Mouse (Mus musculus) thymus, postnatal 4 days (tissue): ENCODE measurements around the gene Cyld.
"Not testable (repeated sequence)": the region's sequence is repeated elsewhere in the genome, so short reads cannot be mapped to it uniquely, and the experiment has no call there.

Source experiments
- DNase-seq: peaks from one replicate; pipeline ENCODE4 v3.0.0; 2021

Gene Cyld

DNA sequence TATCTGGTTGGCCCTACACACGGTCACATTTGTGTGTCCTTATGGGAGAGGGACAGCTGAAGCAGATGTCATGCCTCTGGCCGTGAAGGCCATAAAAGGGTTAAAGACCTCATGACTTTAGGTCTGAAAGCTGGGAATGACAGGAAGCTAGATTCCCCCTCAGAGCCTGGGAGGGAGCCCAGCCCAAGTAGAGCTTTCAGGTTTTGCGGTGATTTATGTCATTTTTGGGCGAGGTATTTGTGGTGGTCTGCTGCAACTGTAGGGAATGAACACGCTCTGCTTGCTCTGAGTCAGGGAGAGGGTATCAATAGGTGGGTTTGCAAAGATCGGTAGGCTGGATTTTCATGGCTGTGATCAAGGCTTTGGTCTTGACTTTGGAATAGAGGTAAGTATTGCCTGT is 6.9 kb upstream of the Cyld start:
- no peak for DNase-seq

DNA sequence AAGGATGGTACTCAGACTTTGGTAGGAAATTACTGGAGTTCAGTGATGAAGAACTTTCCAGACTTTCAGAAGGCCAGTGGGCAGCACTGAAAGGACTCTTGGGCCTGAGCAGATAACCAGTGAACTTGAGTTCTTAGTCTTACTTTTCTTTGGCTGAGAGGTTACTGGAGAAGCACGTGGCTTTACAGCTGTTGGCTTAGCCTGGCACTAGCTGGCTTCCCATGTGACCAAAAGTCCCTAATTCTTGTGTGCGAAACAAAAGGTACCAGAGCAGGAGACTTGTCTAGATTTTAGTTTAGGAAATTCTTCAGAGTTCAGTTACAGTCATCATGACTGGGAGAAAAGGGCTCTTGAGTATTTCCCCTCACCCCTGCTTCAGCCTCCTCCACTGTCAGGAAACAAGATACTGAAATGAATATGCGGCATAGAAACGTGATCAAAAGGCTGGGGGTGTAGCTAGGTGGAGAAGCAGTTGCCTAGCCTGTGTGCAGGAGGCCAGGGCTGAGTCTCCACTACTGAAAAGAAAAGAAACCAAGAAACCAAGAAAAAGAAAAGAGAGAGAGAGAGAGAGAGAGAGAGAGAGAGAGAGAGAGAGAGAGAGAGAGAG is 5.4 kb upstream of the Cyld start:
- DNase-seq, result peak; percentile 50

DNA sequence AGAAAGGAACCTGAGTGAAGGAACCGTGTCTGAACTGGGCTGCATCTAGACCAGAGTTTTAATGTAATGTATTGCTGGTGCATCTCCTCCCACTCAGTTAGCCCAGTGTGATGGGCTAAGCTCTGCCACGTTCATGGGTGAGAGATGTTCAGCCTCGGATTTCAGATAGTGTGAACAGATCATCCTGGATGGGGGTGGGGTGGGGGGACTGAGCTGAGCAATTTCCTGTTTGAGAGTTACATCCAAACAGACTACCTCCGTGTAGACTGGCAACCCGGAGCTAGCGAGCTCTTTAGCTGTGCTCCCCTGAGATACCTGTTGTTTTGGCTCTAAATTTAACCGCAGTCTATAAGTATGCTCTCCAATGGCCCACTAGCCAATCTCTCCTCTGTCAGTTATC is 4.9 kb upstream of the Cyld start:
- peak; percentile 61 for DNase-seq

DNA sequence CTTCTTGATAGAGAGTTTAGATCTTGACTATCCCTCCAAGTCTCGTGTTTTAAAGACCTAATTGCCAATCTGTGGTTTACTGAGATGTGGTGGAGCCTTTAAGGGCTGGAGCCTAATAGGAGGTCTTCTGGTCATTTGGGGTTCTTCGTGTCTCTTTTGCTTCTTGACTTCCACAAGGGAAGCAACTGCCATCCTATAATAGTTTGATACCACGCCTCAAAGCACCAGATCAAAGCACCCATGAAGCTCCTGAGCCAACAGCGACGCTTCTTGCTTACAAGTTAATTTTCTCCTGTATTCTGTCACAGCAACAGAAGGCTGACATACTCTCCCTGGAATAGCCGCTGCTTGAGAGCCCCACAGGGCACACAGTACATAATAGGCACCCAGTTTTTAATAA is 4.0 kb upstream of the Cyld start:
- no peak for DNase-seq

DNA sequence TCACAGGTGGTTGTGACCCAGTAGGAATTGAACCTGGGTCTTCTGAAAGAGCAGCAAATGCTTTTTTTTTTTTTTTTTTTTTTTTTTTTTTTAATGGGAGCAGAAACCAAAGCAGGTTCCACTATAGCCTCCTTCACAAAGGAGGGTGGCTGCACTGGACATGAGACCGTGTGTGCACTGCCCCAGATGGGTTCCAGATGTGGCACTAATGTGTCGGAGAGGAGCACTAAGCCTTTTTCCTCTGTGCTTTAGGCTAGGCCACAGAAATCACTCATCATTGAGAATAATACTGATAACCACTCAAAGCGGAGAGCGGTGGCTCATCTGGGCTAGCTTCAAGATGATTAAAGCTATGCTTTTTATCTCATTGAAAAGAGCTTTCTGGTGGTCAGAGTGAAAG is 3.5 kb upstream of the Cyld start:
- no peak for DNase-seq

DNA sequence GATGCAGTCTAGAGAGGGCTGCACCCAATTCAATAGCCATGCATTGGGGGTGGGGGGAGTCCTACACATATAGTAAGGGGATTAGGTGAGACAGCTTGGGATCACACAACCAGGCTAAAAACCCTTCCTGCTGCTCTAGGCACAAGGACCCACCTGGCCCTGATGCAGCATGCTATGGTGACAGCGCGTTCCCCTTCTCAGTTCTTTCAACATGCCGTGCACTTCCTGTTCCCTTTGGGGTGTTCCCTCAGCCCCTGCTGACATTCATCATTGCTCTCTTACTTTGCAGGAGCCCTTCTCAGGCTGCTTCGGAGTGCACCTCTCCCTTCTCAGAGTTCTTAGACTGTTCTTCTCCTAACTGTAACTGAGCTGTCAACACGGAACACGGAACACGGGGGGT is 2.5 kb upstream of the Cyld start:
- DNase-seq, result peak; percentile 75

DNA sequence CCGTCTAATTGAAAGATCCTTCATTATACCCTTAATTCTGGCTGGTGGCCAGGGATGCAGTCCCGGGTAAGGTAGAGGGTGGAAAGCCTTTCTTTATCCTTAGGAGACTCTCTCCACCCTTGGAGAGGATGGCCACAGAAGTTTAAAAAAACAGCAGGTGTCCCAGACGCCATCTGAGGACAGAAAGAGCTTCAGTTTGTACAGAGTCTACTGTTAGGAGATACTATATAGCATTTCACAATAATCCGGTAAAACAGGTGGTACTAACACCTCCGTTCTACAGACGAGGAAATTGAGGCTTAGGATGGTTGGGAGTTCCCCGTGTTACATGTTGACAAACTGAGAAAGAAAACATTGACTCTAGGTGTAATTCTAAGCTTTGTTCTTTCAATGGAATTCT is 600 bp upstream of the Cyld start:
- DNase-seq, result no peak

DNA sequence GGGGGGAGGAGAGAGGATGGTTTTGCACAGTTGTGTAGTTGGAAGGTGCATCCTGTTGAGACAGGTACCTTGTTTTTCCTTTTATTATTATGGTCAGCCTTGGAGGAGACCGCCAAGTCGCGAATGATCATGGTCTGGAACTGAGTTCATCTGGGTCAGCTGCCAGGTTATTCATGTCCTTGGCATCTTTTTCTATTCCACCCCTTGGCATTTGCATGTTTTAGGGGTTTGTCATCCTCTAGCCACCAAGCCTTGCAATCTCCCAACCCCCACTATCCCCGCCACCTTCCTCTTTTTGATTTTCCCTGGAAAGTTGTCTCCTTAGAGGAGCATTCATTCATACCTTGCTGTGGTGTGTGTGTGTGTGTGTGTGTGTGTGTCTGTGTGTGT is 809 bp downstream of the Cyld start:
- no peak for DNase-seq

DNA sequence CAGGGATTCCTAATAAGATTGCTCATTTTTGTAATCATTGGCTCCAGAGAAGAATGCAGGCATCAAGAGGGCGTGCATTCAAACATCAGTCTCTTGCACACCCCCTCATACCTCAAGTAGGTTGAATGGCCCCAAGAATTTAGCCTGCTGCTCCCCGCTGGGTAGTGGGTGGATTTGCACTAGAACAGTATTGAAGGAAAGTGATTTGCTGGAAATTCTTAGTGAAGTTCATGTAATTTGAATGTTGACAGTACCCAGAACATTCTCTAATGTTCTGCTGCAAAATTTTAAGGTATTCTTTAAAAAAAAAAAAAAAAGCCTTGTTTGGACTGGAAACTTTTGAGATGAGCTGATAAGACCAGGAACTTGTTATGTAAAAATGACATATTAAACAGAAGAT is 1.2 kb downstream of the Cyld start:
- DNase-seq, result no peak

DNA sequence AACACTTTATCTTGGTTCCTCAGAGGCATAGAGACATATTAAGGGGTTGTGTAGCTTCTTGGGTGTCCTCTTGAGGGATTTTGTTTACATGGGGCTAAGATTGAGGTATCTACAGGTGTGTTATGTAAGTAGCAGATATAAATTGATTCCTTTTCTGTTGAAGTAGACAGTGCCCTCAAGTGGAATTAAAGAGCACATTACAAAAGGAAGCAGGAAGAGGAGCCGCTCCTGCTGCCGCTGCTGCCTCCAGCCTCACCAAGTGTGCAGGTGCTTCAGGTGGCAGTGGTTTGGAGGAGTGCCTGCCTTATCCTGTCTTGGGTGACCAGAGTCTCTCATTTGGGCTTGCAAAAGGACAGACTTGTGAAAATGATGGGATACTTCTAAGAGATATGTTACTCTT is 4.8 kb downstream of the Cyld start:
- peak; percentile 58 for DNase-seq

DNA sequence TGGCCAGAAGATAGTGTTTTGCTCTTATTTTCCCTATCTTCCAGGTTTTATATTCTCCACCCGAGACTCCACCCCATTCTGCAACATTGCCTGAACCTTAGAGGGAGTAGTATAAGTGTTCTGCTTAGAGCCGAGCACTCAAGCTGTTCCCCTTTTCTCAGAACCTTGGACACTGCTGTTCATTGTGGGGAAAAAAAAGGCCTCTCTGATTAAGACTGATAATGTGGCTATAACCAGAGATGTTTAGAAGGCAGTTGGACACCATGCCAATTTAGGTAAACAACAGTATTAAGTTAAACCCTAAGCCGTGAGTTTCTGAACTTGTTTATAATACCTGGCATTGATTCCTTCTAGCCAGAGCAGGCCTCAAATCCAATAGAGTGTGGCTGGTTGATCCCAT is 6.0 kb downstream of the Cyld start:
- DNase-seq, result no peak

DNA sequence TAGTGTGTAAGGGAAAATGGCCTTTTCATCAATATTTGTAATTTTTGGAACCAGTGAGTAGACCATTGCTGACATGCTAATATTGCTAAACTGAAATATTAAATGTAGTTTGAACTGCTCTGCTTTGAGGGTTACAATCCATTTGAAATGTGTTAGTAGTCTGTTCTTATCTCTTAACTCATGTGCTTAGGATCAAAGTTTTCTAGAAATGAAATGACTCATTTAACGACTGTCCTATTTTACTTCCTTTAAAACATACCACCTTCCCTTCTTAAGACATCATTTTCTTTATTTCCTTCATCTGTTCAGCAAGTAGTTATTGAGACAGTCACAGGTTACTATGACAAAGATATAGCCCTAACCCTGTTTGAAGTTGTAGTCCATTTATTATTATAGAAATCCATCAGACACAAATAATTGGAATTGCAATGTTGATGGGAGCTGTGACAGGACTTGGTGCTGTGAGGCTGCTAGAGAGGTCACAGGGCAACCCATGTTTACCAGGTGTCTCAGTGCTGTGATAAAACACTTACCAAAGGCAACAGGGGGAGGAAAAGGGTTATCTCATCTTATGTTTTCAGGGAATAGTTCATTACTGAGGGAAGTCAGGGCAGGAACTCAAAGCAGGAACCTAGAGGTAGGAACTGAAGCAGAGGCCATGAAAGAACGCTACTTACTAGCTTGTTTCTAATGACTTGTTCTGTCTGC is 26.6 kb downstream of the Cyld start:
- no peak for DNase-seq

DNA sequence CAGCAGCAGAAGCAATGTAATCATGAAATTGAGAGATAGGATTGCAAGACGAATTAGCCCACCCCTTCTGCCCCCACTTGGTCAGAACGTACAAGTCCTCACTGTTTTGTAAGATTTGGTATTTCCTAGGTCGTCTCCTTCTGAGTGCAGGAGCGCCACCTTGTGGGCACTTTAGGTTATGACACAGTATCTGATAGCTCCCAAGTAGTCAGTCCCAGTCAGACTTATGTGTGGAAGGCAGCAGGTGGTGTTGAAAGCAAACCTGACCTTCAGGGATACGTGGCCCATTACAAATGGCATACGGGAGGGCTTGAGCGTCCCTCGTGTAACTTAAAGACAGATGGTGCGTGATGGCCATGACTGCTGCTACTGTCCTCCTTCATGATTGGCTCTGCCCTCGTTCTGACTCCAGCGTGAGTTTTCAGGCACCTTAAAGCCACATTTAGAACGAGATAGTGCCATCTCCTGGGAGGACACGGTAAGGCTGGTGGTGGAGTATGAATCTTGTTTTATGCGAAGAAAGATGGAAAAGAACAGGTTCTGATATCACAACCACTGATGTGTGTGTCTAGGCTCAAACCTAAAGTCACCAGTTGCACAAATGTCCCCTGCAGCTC is 58.5 kb downstream of the Cyld start:
- peak; percentile 91 for DNase-seq

DNA sequence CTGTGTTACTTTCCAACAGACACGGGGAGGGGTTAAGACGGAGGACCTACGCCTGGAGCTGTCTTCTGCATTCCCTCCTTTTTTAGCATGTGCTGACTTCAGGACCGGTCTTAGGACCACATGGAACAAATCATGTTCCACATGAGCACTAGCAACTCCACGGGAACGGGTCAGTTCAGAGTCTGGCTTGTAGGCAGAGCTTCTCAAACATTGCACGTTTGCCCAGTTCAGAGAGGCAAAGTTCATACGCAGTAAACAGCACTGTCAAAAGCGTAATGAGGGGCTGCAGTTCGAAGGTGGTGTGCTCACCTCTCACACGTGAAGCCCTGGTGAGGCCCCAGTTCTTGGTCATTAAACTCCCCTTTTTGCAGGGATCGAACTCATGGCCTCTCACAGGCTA is 65.2 kb downstream of the Cyld start:
- no peak for DNase-seq

DNA sequence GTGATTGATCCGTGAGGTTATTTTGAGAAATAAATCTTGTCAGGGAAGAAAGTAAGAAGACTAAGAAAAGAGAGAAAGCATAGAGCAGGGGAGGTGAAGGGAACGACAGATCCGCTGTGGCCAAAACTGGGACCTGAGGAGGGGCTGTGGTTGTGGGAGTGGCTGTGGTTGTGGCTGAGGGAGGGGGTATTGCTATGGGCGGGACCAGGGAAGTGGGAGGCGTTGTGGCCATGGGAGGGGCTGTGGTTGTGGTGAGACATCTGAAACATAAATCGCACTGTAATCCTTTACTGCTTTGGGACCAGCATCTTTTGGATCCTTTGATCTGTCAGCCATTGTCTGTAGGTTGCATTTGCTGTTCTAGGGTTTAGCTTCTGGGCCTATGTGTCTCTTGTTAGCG is 74.4 kb downstream of the Cyld start:
- DNase-seq, result peak; percentile 59

DNA sequence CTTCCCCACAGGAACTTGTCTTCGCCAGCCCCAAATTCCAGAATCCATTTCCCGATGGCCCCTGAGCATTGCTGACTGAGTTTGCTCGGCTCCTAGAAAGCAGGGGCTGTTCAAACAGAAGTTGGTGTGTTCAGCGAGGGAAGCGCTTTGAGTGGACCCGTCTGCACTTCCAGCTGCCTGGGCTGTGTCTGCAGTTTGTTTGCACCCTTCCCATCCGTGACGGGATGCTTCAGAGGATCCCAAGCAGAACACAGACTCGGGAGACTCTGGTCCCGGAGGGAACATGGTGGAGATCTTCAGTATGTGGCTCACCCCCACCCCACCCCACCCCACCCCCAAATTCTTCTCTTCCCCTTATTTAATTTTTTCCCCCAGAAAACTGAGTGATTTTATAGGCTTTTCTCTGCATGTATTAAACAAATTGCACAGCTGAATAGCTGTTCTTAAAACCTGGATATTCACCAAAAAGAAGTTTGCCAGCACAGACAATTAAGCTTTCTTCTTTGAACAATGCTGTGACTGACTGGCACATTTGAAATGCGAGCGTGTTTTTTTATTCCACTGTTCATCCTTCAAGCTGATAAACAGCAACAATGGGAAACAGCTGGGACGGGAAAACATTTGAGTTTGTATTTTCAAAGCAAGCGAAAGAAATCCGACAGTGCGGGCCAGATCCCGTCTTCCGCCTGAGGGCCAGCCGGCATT is 77.9 kb downstream of the Cyld start:
- no peak for DNase-seq

DNA sequence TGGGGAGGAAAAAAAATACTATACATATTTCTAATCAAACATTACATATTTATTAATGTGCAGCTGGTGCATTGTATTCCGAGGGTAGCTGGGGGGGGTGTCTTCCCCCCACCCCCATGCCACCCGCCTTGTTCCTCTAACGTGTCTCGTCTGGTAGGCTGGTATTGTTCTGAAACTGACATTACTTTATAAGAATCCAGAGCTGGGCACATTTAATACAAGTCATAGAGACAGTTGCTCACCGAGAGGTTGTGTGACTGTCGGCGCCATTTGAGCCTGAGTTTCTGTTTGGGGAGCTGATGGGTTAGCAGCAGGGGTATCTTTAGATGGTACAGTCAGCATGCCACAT is 78.4 kb downstream of the Cyld start:
- DNase-seq, result no peak

DNA sequence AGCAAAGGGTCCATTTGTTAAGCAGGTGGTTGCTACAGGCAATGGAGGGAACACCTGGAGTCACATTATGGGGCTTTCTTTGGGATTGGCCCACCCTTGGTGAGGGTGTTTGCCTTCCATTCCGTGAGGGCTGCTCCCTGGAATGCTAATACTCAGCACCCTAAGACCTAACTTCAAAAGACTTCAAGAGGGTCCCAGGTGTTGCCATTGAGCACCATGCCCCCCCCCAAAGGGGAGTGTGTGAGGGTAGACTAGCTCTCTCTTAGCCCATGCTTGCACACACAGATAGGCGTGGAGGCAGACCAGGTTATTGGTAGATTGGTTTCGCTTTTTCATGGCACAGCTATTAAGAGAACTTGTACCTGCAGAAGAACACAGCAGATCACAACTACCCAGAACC is 83.3 kb downstream of the Cyld start:
- no peak for DNase-seq

DNA sequence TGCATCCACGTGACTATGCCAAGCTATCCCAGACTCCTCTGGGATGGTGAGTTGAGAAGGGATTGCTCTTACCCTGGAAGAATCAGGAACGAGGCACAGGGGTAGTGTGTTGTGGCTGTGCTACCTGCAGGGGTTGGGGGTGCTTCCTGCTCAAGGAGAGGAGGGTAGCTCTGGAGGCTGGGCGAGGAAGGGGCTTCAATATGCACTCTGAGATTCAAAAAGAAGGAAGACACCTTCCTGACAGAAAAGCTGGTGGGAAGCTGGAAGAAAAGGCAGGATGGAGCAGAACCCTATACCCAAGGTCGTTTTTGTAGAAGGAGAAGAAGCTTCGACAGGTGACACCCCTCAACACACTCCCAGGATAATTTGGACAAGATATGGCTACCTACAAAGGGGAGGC is 84.5 kb downstream of the Cyld start:
- no peak for DNase-seq

DNA sequence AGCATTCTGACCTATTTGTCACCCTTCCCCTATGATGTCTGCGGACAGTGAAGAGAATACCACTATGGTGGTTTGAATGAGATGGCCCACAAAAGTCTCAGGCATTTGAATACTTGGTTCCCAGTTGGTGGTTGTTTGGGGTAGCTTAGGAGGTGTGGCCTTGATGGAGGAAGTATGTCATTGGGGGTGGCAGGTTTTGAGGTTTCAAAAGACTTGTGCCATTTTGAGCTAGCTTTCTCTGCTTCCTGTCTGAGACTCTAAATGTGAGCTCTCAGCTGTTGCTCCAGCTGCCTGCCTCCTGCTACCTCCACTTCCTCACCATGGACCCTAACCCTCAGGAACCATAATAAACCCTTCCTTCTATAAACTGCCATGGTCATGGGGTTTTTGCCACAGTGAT is 86.9 kb downstream of the Cyld start:
- DNase-seq, result no peak

DNA sequence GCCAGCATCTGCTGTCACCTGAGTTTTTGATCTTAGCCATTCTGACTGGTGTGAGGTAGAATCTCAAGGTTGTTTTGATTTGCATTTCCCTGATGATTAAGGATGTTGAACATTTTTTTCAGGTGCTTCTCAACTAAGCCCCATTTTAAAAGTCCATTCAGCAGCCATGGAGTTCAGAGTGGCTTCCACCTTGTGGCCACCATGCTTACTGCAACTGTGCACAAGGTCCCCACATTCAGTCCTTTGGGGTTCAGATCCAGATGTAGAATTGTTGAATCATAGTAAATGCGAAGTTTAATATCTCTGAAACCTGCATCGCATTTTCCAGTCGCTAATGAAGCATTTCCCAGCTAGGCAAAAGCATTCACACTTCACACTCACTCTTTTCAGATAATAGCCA is 91.5 kb downstream of the Cyld start:
- not testable (repeated sequence) for DNase-seq

DNA sequence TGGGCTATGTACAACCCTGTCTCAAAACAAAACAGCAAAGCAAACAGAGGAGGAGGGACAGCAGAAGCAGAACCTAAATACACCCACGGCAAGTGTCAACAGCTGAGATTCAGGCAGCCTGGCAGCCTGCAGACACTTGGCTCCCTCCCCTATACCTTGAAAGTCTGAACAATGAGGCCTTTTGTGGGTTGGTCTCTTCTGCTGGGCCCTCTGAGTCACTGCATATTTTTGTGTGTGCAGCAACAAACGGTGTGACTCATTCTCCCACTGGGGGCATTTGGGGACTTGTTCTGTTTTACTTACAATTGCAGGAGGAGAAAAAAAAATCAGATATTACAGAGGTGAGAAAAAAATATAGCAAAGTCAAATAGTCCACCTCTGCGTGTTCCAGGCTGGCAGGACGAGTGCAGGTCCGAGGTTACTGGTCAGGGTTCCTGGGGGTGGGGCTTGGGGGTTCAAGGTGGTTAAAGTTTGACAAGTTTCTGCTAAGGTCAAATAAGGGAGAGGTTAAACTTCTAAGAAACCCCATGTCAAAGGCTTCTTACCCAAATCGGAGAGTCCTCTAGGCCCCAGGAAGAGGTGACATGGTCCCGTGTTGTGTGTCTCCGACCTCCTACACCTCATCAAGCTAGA is 96.0 kb downstream of the Cyld start:
- no peak for DNase-seq

DNA sequence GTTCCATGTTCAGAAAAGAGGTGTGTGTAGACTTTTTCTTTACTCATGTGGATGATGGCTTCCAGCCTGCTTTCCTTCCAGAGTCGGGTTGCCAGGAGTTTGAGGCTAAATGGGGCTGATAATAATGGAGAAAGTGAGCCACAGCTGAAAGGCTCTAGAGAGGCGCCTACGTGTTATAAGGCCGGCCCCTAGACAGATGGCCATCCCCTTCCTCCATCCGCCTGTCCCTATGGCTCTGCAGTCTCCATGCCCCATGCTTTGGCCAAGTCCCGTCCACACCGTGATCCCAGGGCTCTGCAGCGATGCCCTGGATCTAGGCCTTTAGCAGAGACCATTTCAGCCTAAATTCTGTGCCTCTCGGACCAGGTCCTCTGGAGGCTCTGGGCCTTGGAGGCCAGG is 96.5 kb downstream of the Cyld start:
- DNase-seq, result no peak
